Mouse (Mus musculus): Measurements from ENCODE around the gene Maml3.

Gene Maml3

DNA sequence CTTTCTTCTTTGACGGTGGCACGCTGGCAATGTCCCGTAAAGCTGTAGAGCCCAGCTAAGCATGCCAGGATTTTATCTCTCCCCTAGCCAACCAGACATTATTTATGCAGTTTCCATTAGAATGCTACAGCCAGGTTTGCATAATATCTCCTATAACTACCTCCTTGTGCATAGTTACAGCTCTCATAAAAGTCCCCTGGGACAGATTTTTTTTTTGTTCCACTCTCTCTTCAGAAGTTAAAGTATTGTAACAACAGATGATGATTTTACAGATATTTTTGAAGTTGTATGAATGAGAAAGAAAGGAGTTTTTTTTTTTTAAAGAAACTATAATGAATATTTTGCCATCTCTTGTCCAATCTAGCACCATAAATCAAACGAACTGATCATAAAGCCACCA, 232.1 kb downstream of the Maml3 start:
- DNase-seq (ENCODE audit: low read depth, low spot score): no peak

DNA sequence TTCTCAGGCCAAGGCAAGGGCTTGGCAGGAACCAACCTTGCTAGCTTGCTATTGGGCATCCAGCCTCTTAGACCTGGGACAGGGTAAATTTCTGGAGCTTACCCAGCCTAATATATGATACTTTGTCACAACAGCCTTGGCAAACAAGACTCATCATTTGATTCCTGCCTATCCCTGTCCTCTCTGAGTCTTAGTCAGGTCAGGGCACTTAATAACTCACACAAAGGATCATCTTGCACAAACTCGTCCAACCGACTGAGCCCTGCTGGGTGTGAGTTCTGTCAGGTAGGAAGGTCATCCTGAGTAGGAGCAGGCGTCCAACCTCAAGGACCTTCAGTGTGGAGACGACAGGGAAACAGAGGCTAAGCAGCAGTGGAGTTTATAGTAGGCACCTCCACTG, 233.5 kb downstream of the Maml3 start:
- no peak for DNase-seq (ENCODE audit: low read depth, low spot score)

DNA sequence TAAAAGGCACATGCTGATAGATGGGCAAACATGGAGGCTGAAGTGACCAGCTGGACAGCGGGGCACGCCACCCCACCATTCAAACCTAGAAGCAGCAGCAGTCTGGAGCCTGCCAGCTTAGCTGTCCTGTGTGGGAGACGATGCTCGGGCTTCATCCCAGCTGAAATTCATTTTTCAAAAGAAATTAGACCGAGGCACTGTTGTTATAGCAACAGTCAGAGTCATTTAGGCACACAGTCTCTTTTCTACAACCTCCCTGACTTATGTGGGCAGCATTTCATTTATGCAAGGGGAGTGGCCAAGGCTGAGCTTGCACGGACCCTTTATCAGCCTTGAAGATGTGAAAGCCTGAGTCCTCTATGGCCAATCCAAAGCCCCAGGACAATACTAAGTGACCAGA, 234.9 kb downstream of the Maml3 start:
- no peak for DNase-seq (ENCODE audit: low read depth, low spot score)

DNA sequence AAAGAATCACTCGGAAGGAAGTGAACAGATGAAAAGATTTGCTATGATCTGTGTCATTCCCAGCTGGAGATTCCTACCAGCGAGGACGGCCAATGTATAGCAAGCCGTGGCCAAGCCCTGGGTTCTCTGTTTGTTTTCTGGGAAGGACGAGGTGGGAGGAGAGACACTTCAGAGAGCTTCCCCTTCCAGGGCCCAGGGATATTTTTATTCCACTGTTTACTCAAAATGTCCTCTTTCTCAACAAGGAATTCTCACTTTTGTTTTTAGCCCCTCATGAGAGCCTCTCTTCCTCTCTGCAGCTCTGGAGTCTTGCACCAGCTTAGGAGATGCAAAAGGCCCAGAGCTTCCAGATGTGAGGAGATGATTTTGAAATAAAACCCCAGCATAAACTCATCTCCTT, 236.0 kb downstream of the Maml3 start:
- no peak for DNase-seq (ENCODE audit: low read depth, low spot score)

DNA sequence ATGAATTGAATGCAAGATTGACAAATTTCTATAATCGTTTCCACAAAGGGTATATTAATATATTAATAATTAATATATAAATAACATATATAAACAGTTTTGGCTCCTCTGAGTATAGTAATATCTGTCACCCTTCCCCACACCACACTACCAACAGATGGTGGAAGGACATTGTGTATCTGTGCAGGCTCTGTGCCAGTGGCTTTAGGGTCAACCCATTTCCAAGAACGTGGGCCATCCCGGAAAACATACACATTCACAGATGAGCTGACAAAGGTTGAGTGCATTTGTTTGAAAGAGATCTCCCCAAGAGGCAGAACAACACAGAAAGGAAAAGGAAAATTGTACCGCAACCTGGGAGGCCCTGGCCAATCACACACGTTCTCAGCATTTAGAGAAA, 238.4 kb downstream of the Maml3 start:
- DNase-seq (ENCODE audit: low read depth, low spot score): no peak

DNA sequence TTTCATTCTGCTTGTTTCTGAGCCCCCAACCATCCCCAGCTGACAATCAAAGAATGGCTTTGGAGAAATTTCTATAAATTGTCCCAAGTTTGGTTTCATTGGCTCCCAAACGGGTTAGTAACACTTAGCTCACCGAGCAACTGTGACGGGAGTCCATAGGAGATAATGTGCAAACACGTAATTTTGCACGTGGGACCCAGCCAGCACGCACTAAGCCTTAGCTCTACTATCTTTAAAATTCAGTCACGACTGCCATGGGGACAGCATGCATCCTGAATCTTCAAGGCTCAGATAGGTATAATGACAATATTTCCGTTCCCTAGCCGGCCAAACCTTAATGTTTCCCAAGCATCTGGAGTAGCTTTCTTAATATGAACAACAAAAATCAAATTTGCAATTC, 243.2 kb downstream of the Maml3 start:
- no peak for DNase-seq (ENCODE audit: low read depth, low spot score)

DNA sequence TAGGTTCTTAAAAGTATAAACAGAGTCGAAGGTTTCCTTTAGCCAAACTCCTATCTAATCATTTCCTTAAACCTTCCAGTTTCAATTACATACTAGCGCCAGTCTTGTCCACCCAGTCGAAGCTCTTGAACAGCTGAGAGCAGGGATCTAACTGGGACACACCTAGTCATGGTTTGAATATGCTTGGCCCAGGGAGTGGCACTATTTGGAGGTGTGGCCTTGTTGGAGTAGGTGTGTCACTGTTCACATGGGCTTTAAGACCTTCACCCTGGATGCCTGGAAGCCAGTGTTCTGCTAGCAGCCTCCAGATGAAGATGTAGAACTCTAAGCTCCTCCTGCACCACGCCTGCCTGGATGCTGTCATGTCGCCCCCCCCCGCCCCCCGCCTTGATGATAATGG, 244.4 kb downstream of the Maml3 start:
- DNase-seq (ENCODE audit: low read depth, low spot score): no peak

DNA sequence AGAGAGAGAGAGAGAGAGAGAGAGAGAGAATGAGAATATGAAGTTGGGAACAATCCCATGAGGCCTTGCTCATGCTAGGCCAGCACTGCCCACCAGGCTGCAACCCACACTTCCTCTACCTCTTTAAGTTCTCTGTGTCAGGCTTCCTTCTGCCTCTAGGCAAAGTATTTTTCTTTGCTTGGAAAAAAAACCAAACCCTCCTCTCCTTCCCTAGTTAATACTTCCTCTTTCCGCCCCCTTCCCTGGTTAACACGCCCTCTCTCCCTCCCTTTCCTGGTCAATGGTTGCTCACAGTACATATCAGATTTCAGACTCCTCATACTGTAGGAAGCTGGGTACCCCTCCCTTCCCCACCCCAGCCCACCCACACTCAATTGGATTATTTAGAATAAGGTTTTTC, 245.7 kb downstream of the Maml3 start:
- DNase-seq (ENCODE audit: low read depth, low spot score): no peak

DNA sequence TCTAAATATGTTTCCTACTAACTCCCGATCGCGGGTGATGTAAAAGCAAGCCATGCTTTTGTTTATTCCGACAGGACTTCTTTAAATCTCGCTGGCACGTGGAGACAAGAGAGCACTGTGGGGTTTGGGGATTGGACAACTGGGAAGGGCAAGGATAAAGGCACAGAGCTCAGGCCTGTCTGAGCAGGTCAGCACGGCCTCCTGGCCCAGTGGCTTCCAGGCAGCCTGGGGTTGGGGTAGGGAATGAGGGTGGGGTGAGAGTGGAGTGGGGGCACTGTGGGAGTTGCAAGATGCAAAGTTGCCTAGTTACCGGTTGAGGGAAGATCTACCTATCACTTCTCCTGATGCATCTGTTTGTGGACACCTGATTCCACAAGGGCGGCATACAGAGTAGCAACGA, 250.7 kb downstream of the Maml3 start:
- DNase-seq (ENCODE audit: low read depth, low spot score): no peak

DNA sequence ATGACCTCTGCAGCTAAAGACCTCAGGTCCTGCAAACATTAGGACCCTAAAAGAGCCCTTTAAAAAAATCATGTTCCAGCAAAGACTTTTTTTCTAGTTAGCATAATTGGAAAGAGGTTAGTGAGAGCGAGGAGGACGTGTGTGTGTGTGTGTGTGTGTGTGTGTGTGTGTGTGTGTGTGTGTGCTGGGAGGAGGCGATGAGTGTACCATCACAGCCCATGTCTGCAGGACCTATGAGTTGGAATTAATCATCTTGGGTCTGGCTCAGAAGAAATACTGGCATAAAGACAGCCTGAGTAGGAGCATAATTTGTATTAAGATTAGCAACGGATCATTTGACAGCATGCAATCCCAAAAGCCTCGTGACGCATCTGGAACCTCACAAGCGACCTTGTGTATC, 251.3 kb downstream of the Maml3 start:
- DNase-seq (ENCODE audit: low read depth, low spot score): no peak

DNA sequence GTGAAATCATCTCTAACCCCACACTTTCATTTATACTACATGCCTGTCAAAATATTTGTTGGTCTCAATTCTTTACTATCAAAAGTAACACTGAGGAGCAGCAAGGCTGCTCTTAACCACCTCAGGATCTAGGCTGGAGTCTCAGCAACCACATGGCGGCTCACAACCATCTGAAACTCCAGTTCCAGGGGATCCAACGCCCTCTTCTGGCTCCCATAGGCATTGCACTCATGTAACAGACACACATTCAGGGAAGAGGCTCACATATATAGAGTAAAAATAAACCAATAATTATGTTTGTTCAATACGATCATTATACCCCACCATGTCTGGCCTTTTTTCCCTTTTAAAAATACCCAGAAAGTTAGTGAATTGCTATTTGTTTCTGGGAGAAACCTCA, 252.2 kb downstream of the Maml3 start:
- DNase-seq (ENCODE audit: low read depth, low spot score): no peak

DNA sequence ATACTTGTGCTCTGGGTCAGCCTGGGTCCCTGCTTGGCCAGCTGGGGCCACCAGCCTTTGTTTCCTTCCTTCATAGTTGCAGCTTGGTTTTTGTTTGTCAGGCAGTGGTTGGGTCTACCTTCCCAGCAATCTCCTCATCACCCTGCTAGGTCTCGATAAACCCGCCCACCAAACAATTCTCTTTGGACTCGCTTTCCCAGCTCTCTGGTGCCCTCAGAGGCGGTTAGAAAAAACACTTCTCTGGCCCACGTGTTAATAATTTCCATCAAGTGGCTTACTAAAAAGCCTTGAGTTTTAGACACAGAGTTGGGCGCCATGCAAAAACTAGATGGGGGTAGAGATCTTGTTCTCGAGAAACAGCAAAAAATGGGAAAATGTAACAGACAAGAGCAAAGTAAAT, 253.3 kb downstream of the Maml3 start:
- DNase-seq (ENCODE audit: low read depth, low spot score): no peak

DNA sequence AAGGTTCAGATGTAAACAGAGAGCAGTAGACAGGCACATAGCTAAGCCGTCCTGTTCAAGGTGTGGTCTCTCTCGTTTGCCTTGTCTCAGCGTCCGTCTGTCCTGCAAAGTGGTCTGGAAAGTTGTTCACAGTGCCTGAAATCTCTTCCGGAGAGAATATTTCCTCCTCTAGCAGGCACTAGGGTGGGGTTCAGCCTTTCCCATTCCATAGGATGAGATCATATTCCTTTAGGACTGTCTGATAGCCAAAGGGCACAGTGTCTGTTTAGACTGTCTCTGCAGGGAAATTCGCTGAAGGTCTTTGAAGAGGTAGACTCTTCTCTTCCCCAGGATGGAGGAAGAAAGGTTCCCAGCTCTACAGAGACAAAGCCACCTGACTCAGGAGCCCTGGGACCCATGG, 255.4 kb downstream of the Maml3 start:
- no peak for DNase-seq (ENCODE audit: low read depth, low spot score)

DNA sequence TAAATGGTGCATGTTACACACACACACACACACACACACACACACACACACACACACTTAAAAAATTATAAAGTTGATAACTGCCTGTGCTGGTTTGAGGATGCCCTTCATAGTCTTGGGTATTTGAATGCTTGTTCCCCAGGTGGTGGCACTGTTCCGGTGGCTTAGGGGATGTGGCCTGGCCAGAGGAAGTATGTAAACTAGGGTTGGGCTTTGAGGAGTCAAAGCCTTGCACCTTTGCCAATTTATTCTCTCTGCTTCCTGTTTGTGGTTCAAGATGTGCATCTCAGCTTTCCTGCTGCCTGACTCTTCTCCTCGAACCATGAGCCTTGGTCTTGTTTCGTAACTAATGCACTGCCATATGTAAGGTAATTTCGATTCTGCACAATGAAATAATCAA, 257.6 kb downstream of the Maml3 start:
- DNase-seq (ENCODE audit: low read depth, low spot score): no peak

DNA sequence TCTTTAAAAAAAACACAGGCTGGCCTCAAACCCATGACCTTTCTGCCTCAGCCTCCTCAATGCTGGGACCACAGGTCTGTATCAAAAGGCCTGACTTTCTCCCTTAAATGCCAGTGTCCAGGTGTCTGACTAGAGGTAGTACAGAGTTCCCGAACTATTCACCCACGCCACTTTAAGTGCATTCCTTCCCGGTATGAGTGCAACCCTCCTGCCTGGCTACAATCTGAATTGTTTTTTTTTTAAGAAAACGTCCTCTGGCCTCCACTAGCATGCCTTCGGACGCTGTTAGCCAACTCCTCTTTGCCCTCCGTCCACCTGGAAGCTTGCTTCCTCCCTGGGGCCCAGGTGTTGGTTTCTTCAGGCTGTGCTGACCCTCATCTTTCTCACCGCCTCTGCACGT, 260.6 kb downstream of the Maml3 start:
- no peak for DNase-seq (ENCODE audit: low read depth, low spot score)

DNA sequence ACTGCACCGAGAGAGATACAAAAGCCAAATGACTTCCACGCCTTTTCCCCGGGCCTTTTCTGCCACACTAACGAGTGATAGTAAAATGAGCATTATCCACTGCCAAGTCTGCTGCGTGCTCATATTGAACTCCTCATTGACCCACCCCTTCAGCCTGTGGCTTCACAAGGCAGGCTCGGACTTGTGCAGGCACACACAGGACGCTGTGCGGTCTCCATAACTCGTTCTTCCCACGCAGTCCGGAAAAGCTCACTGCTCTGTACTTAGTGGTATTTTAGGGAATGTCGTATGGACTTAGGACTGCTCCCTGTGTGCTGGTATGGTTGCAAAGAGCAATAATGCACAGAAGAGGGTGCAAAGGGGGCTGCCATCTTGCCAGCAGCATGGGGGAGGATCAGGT, 262.7 kb downstream of the Maml3 start:
- no peak for DNase-seq (ENCODE audit: low read depth, low spot score)

DNA sequence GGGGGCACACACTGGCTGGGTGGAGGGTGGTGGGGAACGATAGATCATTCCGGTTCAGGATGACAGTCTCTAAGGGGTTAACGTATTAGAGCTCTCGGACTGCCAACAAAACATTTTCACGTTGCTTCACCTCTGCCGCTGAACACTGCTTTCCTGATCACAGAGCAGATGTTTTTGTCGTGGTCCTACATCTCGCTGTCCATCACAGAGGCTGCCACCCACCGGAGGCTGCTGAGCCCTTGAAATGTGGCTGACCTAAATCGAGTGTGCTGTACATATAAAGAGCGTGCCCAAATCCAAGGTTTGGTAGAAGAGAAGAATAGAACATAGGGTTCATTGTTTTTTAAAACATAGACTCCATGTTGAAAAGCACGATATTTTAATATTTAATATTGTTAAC, 263.3 kb downstream of the Maml3 start:
- no peak for DNase-seq (ENCODE audit: low read depth, low spot score)

DNA sequence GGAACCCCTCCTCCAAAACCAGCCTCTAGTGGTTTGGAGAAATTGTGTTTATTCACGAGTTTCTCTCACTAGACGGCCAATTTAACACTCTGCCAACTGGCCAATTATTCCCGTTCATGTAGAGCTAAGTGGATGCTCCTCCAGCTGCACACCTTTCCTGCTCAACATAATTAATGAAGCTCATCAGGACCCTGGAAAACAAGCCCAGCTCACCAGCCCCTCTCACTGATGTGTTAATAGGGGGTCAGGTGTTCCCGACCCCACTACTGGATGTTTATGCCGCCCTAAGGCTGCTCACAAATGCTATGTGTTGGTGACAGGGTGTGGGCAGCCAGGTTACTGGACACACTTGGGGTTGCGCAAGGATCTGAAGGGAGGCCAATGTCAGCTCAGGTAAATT, 263.7 kb downstream of the Maml3 start:
- DNase-seq (ENCODE audit: low read depth, low spot score): no peak

DNA sequence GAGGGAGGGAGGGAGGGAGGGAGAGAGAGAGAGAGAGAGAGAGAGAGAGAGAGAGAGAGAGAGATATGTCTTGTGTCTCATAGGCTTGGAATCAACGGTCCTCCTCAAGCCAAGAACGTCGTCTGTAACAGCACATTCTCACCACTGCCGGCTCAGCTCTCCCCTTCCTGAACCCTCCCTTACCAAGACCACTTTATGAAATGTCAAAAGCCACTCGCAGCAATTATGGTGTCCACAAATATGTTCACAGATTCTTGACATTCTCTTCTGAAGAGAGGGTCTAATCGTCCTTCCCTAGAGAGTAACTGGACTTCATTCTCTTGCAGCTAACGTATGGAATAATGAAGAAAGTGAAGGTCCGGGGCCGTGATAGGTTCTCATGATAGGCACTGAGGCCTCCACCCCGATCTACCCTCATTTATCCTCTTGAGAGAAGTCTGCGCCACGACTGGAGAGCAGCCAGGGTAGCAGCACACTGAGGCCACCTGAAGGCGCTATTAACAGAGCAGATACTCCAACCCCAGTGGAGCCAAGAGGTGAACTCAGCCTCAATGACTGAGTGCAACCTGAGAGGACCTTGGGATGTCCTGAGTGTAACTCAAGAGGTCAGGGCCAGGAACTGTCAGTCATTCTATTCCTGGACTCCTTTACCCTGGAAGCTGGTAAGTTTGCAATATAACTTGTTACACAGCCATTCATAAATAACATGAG, 264.6 kb downstream of the Maml3 start:
- no peak for DNase-seq (ENCODE audit: low read depth, low spot score)

DNA sequence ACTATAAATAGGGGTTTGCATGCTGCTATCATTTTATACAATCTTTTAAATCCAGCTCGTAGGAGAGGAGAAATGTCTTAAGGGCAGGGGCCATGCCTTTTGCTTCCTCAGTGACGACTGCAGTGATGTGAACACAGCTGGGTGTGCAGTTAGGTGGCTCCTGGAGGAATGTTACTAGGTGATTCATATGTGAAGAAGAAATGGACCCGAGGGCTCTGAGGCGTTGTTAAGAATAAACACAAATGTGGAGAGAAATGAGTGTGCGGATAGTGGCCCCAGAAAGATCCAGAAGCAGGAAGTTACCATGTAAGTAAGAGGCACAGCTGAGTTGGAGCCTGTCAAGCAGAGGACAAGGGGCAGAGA, 265.5 kb downstream of the Maml3 start:
- no peak for DNase-seq (ENCODE audit: low read depth, low spot score)

DNA sequence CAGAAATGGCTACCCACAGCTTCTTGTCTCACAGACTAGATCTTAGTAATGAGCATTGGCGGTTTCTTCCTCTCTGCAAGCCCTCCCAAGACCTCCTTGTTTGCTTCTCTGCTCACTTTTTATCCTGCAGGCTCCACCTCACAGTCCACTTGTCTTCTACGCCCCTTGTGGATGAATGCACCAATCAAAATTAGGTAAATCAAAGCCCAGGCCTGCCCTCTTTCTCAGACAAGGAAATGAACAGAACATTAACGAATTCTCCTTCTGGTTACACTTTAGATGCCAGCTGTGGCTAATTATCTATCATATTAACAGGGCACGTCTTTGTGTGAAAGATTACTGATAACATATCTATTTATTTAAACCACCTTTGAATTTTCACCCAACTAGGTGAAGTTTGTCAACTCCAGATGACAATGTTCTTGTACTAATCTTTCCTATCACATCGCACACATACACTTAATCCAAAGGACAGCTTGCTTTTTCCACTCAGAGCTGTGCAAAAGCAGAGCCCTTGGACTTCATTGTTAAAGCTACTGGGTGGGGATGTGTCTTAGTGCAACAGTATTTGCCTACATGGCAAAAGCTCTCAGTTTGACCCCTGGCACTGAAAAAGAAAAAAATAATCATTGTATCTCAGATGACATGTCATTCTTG, 266.1 kb downstream of the Maml3 start:
- no peak for DNase-seq (ENCODE audit: low read depth, low spot score)

DNA sequence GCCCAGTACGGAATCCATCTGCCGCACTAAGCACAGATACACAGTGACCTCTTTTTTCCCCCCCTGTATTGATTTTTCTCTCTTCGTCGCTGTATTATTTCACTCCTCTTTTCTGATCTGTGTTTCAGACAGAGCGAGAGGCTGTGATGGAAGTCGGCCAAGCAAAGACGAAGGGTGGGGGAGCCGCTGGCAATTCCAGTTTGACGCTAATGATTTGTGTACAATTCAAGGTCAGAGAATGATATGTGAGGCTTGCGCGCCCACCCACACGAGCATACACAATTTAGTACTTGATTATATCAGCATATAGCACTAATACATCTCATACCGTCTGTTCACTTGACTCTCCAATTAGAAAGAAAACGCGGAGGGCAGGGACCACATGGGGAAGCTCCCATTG, 271.9 kb downstream of the Maml3 start:
- DNase-seq (ENCODE audit: low read depth, low spot score): no peak

DNA sequence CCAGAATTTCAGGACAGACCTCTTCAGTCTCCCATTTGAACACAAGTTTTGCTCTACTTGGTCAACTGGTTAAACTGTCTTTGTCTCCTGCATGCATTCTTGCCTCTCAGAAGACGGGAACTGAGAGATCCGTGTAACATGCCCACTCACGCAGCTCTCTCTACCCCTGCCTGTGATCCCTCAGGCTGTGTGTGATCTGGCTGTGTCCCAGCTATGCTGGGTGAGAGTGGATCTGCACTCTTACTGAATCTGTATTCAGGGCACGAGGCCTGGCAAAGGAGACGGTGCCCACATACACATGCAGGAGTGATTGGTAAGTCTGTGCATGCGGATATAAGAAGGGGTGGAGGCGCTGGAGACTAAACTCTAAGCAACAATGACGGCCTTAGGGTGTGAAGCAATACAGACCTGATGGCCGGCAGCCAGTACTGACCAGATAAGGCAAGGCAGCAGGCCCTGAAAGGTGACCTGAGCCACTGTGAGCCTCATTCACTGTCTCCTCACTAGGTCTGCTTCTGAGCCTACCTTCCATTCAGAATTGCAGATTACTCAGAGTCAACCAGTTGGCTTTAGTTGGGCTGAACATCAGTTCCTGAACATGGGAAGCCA, 274.0 kb downstream of the Maml3 start:
- DNase-seq (ENCODE audit: low read depth, low spot score): no peak

All from brain, embryonic 18.5 days (tissue).